Mouse (Mus musculus) urinary bladder, postnatal 14 days (tissue): ENCODE data around the gene Foxe1.
A peak's percentile ranks its signal among the peaks of the same experiment; 100 is the strongest.

ENCODE experiments used
- DNase-seq: peaks from one replicate; pipeline ENCODE4 v3.0.0; 2021; ENCODE audit warnings: low spot score

Foxe1 gene

GRCm38 (mm10) chr4:46343596-46344260 lies at the start of gene Foxe1:
TSS of gene Foxe1 (plus strand) at chr4:46343609.
- DNase-seq: no peak

- DNase-seq: peak; percentile 75
Observed at GRCm38 (mm10) chr4:46304071-46304470, 39.3 kb upstream of the Foxe1 start.

- DNase-seq: peak; percentile 87
Observed at GRCm38 (mm10) chr4:46304757-46305384, 38.5 kb upstream of the Foxe1 start.

GRCm38 (mm10) chr4:46305436-46305835 lies 38.0 kb upstream of the Foxe1 start:
- no peak for DNase-seq

DNA sequence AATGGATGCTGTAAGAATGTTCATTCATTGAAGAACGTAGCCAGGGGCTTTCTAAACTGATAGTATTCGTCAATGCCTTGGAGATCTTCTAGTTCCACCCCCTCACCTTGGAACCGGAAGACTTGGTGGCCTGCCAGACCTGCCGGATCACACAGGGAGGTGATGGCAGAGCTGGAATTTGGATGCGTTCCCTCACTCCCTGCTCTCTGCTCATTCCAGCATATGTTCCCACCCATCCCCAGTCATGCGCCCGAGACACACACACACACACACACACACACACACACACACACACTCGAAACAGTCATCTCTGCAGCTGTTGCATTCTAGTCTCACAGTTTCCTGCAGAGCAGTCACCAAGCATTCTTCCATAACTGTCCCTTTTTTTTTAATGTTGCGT lies 36.1 kb upstream of the Foxe1 start:
- peak; percentile 35 for DNase-seq

GRCm38 (mm10) chr4:46307869-46308268 lies 35.5 kb upstream of the Foxe1 start:
- no peak for DNase-seq

DNA sequence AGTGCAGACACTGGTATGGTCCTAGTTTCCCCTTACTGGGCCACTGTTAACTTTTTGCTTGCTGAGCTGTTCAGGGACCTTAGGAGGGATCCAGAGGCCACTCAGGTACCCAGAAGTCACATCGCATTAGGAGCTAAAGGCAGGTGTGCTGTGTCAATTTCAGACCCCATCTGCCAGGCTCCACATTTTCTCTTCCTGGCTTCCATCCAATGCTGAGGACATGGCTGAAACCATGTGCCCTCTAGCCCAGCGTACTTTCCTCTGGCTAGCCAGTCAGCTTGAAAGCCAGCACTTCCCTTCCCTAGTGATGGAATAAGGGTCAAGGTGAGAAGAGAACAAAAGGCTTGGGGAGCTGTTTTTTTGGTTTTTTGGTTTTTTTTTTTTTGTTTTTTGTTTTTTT lies 31.8 kb upstream of the Foxe1 start:
- no peak for DNase-seq

- no peak for DNase-seq
Observed at GRCm38 (mm10) chr4:46321730-46322389, 21.5 kb upstream of the Foxe1 start.

GRCm38 (mm10) chr4:46322715-46323114 lies 20.7 kb upstream of the Foxe1 start:
- DNase-seq: no peak

DNA sequence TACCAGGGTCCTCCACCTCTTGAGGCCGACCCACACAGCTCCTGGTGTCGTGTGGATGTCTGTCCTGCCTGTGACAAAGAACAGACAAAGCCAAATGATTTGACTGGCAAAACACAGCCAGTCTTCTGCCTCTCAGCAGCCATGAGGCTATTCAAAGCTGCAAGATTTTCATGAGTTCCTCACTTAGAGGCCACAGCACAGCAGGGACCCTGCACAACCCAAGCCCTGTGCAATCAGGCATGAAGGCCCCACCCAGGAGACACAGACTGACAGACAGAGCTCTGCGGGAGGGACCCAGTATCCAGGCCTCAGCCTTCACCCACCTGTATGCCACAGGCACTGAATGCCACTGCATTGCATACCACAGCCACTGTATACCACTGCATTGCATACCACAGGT lies 14.5 kb upstream of the Foxe1 start:
- no peak for DNase-seq

GRCm38 (mm10) chr4:46335846-46336245 lies 7.6 kb upstream of the Foxe1 start:
- no peak for DNase-seq

- no peak for DNase-seq
Observed at GRCm38 (mm10) chr4:46337990-46338389, 5.4 kb upstream of the Foxe1 start.

DNA sequence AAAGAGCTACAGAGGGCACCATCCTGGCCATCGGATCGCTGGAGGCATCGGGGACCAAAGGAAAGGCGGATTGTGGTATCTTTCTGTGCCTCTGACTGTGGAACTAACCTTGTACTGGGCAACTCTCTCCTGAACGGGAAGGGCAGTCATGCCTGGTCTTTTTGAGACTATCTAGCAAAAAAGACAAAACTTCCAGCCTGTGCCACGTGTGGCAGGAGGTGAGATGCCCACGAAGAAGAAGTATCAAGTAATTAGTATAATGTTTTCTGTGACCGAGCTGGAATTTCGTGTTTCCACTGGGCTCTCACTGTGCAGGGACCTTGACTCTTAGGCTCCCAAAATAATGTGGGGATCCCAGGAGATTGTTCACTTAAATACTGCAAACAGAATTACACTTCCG lies 4.4 kb upstream of the Foxe1 start:
- DNase-seq: no peak

DNA sequence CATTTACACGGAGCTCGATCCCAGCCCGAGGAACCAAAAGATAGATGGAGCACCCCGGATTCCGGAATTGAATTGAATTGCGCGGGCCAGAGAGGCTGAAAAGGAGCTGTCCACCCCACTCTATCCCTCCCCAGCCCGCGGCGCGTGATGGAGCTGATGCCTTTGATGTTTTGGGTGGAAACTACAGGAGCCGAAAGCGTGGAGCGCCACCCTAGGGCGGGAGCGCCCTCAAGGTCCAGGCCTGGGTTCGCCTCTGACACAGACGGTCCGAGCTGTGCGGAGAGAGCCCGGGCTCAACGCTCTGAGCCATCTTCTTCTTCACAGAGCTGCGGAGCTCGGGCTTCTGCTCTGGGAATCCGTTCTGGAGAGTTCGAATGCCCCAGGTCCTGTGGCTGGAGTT lies 3.8 kb upstream of the Foxe1 start:
- peak; percentile 7 for DNase-seq

- DNase-seq: no peak
Observed at GRCm38 (mm10) chr4:46341831-46342680, 1.4 kb upstream of the Foxe1 start.

GRCm38 (mm10) chr4:46342711-46343286 lies 610 bp upstream of the Foxe1 start:
- no peak for DNase-seq

DNA sequence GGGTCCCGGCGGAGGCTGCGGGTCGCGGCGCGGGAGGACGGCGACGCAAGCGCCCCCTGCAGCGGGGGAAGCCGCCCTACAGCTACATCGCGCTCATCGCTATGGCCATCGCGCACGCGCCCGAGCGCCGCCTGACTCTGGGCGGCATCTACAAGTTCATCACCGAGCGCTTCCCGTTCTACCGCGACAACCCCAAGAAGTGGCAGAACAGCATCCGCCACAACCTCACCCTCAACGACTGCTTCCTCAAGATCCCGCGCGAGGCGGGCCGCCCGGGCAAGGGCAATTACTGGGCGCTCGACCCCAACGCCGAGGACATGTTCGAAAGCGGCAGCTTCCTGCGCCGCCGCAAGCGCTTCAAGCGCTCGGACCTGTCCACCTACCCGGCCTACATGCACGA lies 879 bp downstream of the Foxe1 start:
- DNase-seq: no peak

DNA sequence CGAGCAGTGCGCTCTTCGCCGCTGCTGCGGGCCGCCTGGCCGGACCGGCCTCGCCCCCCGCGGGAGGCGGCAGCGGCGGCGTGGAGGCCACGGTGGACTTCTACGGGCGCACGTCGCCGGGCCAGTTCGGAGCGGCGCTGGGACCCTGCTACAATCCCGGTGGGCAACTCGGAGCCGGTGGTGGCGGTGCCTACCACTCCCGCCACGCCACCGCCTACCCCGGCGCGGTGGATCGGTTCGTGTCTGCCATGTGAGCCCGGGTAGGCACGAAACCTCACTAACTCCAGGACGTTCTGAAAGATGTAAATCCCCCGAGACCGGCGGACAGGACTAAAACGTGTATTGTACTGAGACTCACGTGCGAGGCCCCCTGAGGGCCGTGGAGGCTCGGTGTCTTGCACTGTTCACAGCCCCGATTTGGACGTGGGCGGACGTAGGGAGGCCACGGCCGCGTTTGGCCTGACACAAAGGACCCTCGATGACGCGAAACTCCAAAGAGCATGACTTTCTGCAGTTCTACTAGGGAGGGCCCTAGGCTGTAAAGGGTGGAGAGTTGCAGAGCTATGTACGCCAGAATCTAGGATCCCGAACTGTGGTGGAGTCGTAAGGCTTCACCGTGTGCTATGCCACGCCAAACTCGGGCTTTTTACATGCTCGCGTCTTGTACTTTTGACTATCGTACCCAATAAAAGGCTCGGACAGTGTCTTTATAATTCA lies 1.8 kb downstream of the Foxe1 start:
- no peak for DNase-seq

- no peak for DNase-seq
Observed at GRCm38 (mm10) chr4:46345773-46346100, 2.3 kb downstream of the Foxe1 start.

- DNase-seq: no peak
Observed at GRCm38 (mm10) chr4:46346221-46346620, 2.8 kb downstream of the Foxe1 start.

DNA sequence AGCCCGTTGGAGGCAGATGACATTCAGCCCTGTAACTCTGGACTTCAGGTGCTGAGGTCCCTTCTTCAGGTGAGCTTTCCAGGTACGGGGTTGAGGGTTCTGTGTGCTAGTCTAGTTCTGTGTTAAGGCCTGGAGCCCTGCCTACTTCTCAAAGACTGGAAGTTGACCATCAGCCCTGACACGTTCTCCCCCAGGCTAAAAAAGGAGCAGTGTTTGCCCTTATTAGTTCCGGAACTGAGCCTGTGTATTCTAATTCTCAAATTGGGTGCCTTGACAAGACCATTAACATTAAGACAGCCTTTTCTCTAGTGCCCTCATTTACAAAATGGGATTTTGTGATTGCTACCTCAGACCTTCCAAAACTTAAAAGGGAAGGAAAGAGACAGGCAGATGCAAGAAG lies 3.7 kb downstream of the Foxe1 start:
- DNase-seq: no peak
